Mouse (Mus musculus) forebrain, embryonic 14.5 days (tissue): ENCODE measurements at regions not wholly inside any gene's neighbourhood (a gene's known extent, or its start where the extent isn't known, plus 50 kb on each side); places are given as distances from the start of the nearest gene placed in this dataset.

Source experiments
- ATAC-seq: fragments of 200-750 bp; cut with Nextera tagmentation; 2 replicates; pipeline ENCODE4 v1.8.0; 2017; ENCODE audit warnings: mild to moderate bottlenecking, moderate library complexity
- DNase-seq: peaks from one replicate; pipeline ENCODE4 v3.0.0-alpha.2; 2015; ENCODE audit warnings: low spot score
- H3K27ac ChIP-seq: fragments of 300-500 bp; sonication (generic); 2 replicates; pipeline ENCODE4 v1.5.1; 2014; ENCODE audit warnings: low read depth, mild to moderate bottlenecking, control low read depth, low read length, moderate library complexity
- H3K27me3 ChIP-seq: fragments of 300-500 bp; sonication (generic); replicated peaks from 2 replicates; pipeline ENCODE4 v1.6.1; 2014; ENCODE audit warnings: low read length, control low read depth, mixed read lengths; ENCODE audit not compliant: control insufficient read depth, insufficient read depth
- H3K36me3 ChIP-seq: fragments of 300-500 bp; sonication (generic); 2 replicates; pipeline ENCODE4 v1.6.1; 2014; ENCODE audit warnings: low read length, control low read depth; ENCODE audit not compliant: control insufficient read depth, insufficient read depth
- H3K4me1 ChIP-seq: fragments of 300-500 bp; sonication (generic); 2 replicates; pipeline ENCODE4 v1.6.1; 2014; ENCODE audit warnings: antibody characterized with exemption, low read length, control low read depth; ENCODE audit not compliant: control insufficient read depth, insufficient read depth
- H3K4me2 ChIP-seq: fragments of 300-500 bp; sonication (generic); 2 replicates; pipeline ENCODE4 v1.6.1; 2014; ENCODE audit warnings: mild to moderate bottlenecking, control low read depth, low read length
- H3K4me3 ChIP-seq: fragments of 300-500 bp; sonication (generic); 2 replicates; pipeline ENCODE4 v1.5.1; 2014; ENCODE audit warnings: low read depth, low read length, control low read depth
- H3K9ac ChIP-seq: fragments of 300-500 bp; sonication (generic); 2 replicates; pipeline ENCODE4 v1.6.1; 2014; ENCODE audit warnings: mild to moderate bottlenecking, low read length, control low read depth, moderate library complexity
- H3K9me3 ChIP-seq: fragments of 300-500 bp; sonication (generic); replicated peaks from 2 replicates; pipeline ENCODE4 v1.6.1; 2016; ENCODE audit warnings: low read length, control low read depth, mixed read lengths; ENCODE audit not compliant: control insufficient read depth
- WGBS: fragments of 180-500 bp; shearing (Covaris S2); extraction: QIAGEN DNeasy Blood & Tissue Kit; methylation state at CpG from one replicate; pipeline ENCODE4 v1.1.7; 2014; 5-methylcytosine and 5-hydroxymethylcytosine counted together

GRCm38 (mm10) chr1:129138783-129139182, 134.3 kb upstream of the Thsd7b start:
- no peaks in the 10 kb centered on the region for H3K4me1 ChIP-seq
- H3K4me3 ChIP-seq: no peak overlapping the region
- H3K36me3 ChIP-seq: no peaks in the 10 kb centered on the region
- H3K27ac ChIP-seq: no peak overlapping the region
- no peak overlapping the region for H3K4me2 ChIP-seq
- H3K27me3 ChIP-seq: no peaks in the 10 kb centered on the region
- WGBS: 88% methylated on average over 7 of the region's 7 CpGs
- no peak overlapping the region for H3K9ac ChIP-seq
- no peak for DNase-seq
- no peaks in the 10 kb centered on the region for H3K9me3 ChIP-seq
- ATAC-seq: no peak

DNA sequence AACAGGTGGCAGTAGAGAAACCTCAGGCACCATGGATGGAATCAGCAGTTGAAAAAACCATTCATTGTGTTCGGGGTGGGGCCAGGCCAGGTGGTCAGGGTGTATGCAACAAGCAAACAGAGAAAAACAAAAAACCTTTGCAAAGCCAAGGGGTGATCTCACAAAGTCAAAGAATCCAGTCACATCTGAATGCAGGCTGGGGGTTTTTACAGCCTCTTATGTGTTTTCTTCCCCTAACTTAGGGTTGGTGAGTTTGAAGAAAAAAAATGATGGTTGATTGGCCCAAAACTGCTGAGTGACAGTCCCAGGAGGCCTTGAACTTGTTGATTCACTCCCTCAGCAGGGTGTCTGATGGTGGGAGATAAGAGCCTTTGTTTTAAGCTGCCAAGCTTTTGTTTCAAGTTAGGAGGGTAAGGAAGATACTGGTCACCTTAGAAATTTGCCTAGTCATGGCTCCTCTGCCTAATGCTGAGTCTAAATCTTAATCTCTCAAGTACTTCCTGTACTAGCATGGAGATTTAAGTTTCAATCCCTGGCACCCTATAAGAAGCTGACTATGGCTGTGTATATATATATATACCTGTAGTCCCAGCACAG, 166.0 kb upstream of the Thsd7b start:
- Histone ChIP-seq H3K4me3 (no peak overlapping the region), H3K4me2 (no peak overlapping the region), H3K27me3 (no peaks in the 10 kb centered on the region), H3K9ac (no peak overlapping the region), H3K36me3 (no peaks in the 10 kb centered on the region), H3K27ac (no peak overlapping the region), H3K9me3 (no peaks in the 10 kb centered on the region), H3K4me1 (no peaks in the 10 kb centered on the region)
- ATAC-seq (no peak), DNase-seq (no peak)
- 64% methylated on average over 1 of the region's 1 CpGs for WGBS

DNA sequence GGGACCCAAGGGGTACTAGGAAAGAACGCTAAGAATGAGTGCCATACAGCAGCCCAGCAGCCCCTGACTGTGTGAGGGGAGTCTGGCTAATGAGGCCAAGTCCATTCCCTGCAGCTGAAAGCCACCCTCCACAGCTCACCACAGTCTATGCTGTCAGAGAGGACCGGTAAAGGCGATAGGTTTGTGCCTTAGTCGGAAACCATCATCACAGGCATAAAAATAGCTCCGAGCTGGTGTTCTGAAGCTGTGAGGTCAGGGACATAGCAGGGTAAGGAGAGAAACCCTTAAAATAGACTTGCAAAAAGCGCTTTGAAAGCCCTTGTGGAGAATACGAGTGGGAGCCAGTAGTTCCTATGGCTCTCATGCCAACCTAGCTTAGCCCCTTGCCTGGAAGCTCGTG, 172.1 kb upstream of the Thsd7b start:
- Histone ChIP-seq H3K36me3 (no peaks in the 10 kb centered on the region), H3K9me3 (no peaks in the 10 kb centered on the region), H3K4me2 (no peak overlapping the region), H3K27ac (no peak overlapping the region), H3K4me1 (no peaks in the 10 kb centered on the region), H3K9ac (no peak overlapping the region), H3K4me3 (no peak overlapping the region), H3K27me3 (no peaks in the 10 kb centered on the region)
- DNase-seq (no peak), ATAC-seq (no peak)
- 88% methylated on average over 8 of the region's 8 CpGs for WGBS

GRCm38 (mm10) chr1:129078274-129078673, 194.8 kb upstream of the Thsd7b start:
- Histone ChIP-seq H3K27me3 (no peaks in the 10 kb centered on the region), H3K4me1 (no peaks in the 10 kb centered on the region), H3K27ac (no peak overlapping the region), H3K4me3 (no peak overlapping the region), H3K9ac (no peak overlapping the region), H3K9me3 (no peaks in the 10 kb centered on the region), H3K4me2 (no peak overlapping the region), H3K36me3 (no peaks in the 10 kb centered on the region)
- 65% methylated on average over 3 of the region's 3 CpGs for WGBS
- peak; percentile 1 for DNase-seq
- ATAC-seq: no peak

DNA sequence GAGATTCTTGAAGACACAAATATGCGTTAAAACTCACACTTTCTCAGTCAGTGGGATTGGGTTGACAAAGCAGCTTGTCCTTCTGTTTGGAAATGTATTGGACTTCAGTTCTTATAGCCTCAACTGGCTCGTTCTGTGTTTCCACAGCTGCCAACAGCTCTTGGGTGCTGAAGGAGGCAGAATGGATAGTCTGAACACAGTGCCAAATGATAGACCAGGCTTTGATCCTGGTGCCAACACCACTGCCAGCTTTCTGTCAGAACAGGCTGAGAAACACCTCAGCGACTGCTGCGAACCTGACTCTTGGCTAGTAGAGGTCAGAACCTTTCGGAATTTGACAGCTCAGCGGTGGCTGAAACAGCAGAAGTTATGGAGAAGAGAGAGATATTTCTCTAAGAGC, 215.9 kb upstream of the Thsd7b start:
- H3K4me1 ChIP-seq: no peaks in the 10 kb centered on the region
- no peaks in the 10 kb centered on the region for H3K9me3 ChIP-seq
- no peaks in the 10 kb centered on the region for H3K36me3 ChIP-seq
- no peak overlapping the region for H3K4me2 ChIP-seq
- H3K27me3 ChIP-seq: no peaks in the 10 kb centered on the region
- DNase-seq: peak; percentile 5
- 77% methylated on average over 6 of the region's 6 CpGs for WGBS
- H3K4me3 ChIP-seq: no peak overlapping the region
- H3K9ac ChIP-seq: no peak overlapping the region
- H3K27ac ChIP-seq: no peak overlapping the region
- ATAC-seq: no peak

DNA sequence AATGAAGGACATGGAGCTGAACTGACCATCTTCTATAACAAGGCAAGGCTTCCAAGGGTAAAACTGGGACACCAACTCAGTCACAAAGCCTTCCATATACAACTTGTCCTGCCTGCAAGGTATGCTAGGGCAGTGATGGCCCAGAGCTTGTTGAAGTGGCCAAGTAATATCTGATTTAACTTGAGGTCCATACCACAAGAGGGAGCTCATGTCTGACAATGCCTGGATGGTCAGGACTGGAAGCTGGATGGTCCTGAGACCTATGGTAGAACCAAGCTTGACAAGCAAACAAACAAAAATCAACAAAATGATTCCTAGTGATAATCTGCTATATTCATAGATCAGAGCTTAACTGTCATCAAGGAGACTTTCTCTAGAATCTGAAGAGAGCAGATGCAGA, 217.8 kb upstream of the Thsd7b start:
- H3K36me3 ChIP-seq: no peaks in the 10 kb centered on the region
- DNase-seq (no peak), ATAC-seq (no peak)
- no peaks in the 10 kb centered on the region for H3K27me3 ChIP-seq
- no peak overlapping the region for H3K4me2 ChIP-seq
- H3K27ac ChIP-seq: no peak overlapping the region
- no peak overlapping the region for H3K4me3 ChIP-seq
- no peak overlapping the region for H3K9ac ChIP-seq
- no peaks in the 10 kb centered on the region for H3K9me3 ChIP-seq
- no peaks in the 10 kb centered on the region for H3K4me1 ChIP-seq

- H3K4me1 ChIP-seq: no peaks in the 10 kb centered on the region
- H3K9me3 ChIP-seq: no peaks in the 10 kb centered on the region
- H3K4me3 ChIP-seq: no peak overlapping the region
- no peak overlapping the region for H3K27ac ChIP-seq
- no peak overlapping the region for H3K4me2 ChIP-seq
- no peaks in the 10 kb centered on the region for H3K27me3 ChIP-seq
- no peaks in the 10 kb centered on the region for H3K36me3 ChIP-seq
- ATAC-seq (no peak), DNase-seq (no peak)
- no peak overlapping the region for H3K9ac ChIP-seq
- 64% methylated on average over 5 of the region's 5 CpGs for WGBS
These were observed 239.4 kb upstream of the Thsd7b start for GRCm38 (mm10) chr1:129033707-129034106.

GRCm38 (mm10) chr1:129005899-129006298, 267.2 kb upstream of the Thsd7b start:
- Histone ChIP-seq H3K4me1 (no peaks in the 10 kb centered on the region), H3K4me3 (no peak overlapping the region), H3K36me3 (no peaks in the 10 kb centered on the region), H3K27ac (no peak overlapping the region), H3K9me3 (no peaks in the 10 kb centered on the region), H3K27me3 (no peaks in the 10 kb centered on the region), H3K9ac (no peak overlapping the region), H3K4me2 (no peak overlapping the region)
- WGBS: 71% methylated on average over 1 of the region's 1 CpGs
- ATAC-seq (peak; percentile 34; the same call in 1 of the 2 replicates), DNase-seq (peak; percentile 34)

DNA sequence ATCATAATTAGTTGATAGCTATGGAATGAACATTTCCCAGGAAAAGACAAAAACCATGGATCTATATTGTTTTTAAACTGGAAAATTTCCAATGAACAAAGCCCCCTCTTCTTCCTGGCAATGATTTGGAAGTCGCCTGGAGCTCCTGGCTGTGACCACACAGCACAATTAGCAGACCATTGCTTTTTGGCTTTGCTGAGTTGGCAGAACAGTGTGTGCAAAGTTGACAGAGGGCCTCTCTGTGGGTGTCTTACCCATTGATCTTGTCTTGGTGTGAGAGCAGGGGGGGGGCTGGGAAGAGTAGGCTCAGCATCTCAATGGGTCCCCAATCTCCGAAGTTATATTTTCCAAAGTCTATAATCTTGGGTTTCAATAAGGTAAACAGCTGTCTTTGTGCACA, 270.8 kb upstream of the Thsd7b start:
- no peak for ATAC-seq
- no peak for DNase-seq
- Histone ChIP-seq H3K9ac (no peak overlapping the region), H3K4me2 (no peak overlapping the region), H3K9me3 (no peaks in the 10 kb centered on the region), H3K4me1 (no peaks in the 10 kb centered on the region), H3K36me3 (no peaks in the 10 kb centered on the region), H3K4me3 (no peak overlapping the region), H3K27ac (no peak overlapping the region), H3K27me3 (no peaks in the 10 kb centered on the region)
- 72% methylated on average over 2 of the region's 2 CpGs for WGBS
